Mouse (Mus musculus): ENCODE measurements around the gene Park7.

GRCm38 (mm10) chr4:150870963-150871391 is 43.3 kb downstream of the Park7 start:
- TF ChIP-seq ZC3H11A (IDR thresholded peaks at IDR 0.05; ENCODE audit: borderline replicate concordance, low read depth, low read length): no peak
- TF ChIP-seq ZNF384 (IDR thresholded peaks at IDR 0.05; ENCODE audit: low read depth, low read length): no peak
- TF ChIP-seq MAFK (IDR thresholded peaks at IDR 0.05; ENCODE audit: insufficient read depth, low read depth, low read length): no peak
- TF ChIP-seq CHD2 (IDR thresholded peaks at IDR 0.05; ENCODE audit: low read depth, low read length): no peak
- no peak for TF ChIP-seq HCFC1 (IDR thresholded peaks at IDR 0.05; ENCODE audit: borderline replicate concordance, insufficient read depth, low read length)
